Mouse (Mus musculus) olfactory bulb, adult 2 months (tissue): ENCODE results near the gene Onecut1. TPM values are rescaled to one million over a fixed set of nuclear protein-coding genes. Genes with fewer than 3 reads are reported as not detected.

Experiments used
- H3K27ac ChIP-seq: fragments of 200-500 bp; 2 replicates; pipeline ENCODE4 v1.5.1; 2012; ENCODE audit warnings: low read depth, low read length; ENCODE audit not compliant: insufficient read depth
- H3K4me1 ChIP-seq: fragments of 200-500 bp; 2 replicates; pipeline ENCODE4 v1.6.1; 2012; ENCODE audit warnings: low read length; ENCODE audit not compliant: control insufficient read depth, insufficient read depth
- H3K4me3 ChIP-seq: fragments of 200-500 bp; 2 replicates; pipeline ENCODE4 v1.5.1; 2012; ENCODE audit warnings: mild to moderate bottlenecking, low read depth, low read length, moderate library complexity; ENCODE audit not compliant: insufficient read depth
- CTCF ChIP-seq: fragments of 200-500 bp; IDR thresholded peaks from 2 replicates; pipeline ENCODE4 v1.5.1; 2012; ENCODE audit warnings: low read depth, mild to moderate bottlenecking, low read length, moderate library complexity; ENCODE audit not compliant: insufficient read depth
- POLR2A ChIP-seq: fragments of 200-500 bp; IDR thresholded peaks from 2 replicates; pipeline ENCODE4 v1.6.1; 2012; ENCODE audit warnings: mild to moderate bottlenecking, low read depth, low read length, moderate library complexity; ENCODE audit not compliant: insufficient read depth
- WGBS: fragments of 180-500 bp; shearing (Covaris S2); methylation state at CpG from one replicate; pipeline ENCODE4 v1.1.7; 2018; 5-methylcytosine and 5-hydroxymethylcytosine counted together
- polyA plus RNA-seq: library from polyadenylated mRNA; stranded (reverse); fragments of >200 nt; gene quantifications from 2 replicates; pipeline ENCODE4 v1.2.4, GENCODE M21; 2012; ENCODE audit warnings: low replicate concordance; ENCODE audit not compliant: missing spikeins, insufficient read depth, insufficient read length

Gene Onecut1
- polyA plus RNA-seq, 1 experiment = not detected

DNA sequence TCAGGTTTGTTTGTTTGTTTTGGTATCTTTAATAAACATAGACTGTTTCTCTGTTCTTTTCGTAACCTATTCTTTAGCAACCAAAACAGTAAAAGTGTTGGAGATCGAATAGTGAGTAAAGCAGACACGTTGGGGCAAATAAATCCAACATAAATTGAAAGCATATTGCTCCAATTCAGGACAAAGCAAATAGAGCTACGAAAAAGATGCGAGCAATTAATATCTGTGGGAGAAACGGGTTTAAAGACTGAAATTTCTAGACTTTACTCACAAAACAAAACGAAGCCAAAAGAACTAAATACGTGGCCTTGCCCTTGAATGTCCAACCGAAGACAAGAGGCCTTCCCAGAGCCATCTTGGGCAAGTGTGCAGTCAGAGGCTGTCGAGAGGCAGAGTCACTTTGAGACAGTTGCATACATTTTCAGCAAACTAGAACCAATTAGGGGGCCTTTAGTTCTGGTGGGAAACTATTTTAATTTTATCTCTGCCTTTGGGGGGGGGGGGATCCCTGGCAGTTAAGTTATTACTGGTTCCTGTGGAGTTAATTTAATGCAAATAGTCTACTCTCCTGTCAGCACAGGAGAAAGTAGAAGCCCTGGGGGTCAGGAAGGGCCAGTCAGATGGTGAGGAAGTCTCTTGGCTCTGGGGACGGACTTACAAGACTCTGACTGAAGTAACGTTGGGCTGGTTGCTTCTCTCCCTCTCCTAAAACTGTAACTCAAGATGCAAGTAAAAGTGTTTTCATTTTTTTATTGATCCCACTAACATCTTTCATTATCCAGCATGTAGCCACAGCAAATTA, 11.5 kb upstream of the Onecut1 start:
- H3K4me1 ChIP-seq = peaks cover 11% of the 10 kb centered on the region
- no peak for TF ChIP-seq CTCF
- no peak for TF ChIP-seq POLR2A
- WGBS = 12% methylated on average over 12 of the region's 12 CpGs
- H3K27ac ChIP-seq = no peak overlapping the region
- no peak overlapping the region for H3K4me3 ChIP-seq

- Histone ChIP-seq H3K27ac (no peak overlapping the region), H3K4me1 (peaks cover 11% of the 10 kb centered on the region), H3K4me3 (no peak overlapping the region)
- TF ChIP-seq CTCF = no peak
- TF ChIP-seq POLR2A = no peak
- 6% methylated on average over 5 of the region's 5 CpGs for WGBS
These were observed 11.0 kb upstream of the Onecut1 start for GRCm38 (mm10) chr9:74850781-74851145.

GRCm38 (mm10) chr9:74851601-74852000, 10.1 kb upstream of the Onecut1 start:
- H3K27ac ChIP-seq = no peak overlapping the region
- H3K4me3 ChIP-seq = no peak overlapping the region
- 4% methylated on average over 5 of the region's 5 CpGs for WGBS
- peaks cover 11% of the 10 kb centered on the region for H3K4me1 ChIP-seq
- TF ChIP-seq CTCF = no peak
- no peak for TF ChIP-seq POLR2A

- no peak for TF ChIP-seq POLR2A
- TF ChIP-seq CTCF = no peak
- Histone ChIP-seq H3K27ac (no peak overlapping the region), H3K4me1 (peaks cover 11% of the 10 kb centered on the region), H3K4me3 (no peak overlapping the region)
- 1% methylated on average over 4 of the region's 4 CpGs for WGBS
These were observed 9.4 kb upstream of the Onecut1 start for GRCm38 (mm10) chr9:74852361-74852760.

DNA sequence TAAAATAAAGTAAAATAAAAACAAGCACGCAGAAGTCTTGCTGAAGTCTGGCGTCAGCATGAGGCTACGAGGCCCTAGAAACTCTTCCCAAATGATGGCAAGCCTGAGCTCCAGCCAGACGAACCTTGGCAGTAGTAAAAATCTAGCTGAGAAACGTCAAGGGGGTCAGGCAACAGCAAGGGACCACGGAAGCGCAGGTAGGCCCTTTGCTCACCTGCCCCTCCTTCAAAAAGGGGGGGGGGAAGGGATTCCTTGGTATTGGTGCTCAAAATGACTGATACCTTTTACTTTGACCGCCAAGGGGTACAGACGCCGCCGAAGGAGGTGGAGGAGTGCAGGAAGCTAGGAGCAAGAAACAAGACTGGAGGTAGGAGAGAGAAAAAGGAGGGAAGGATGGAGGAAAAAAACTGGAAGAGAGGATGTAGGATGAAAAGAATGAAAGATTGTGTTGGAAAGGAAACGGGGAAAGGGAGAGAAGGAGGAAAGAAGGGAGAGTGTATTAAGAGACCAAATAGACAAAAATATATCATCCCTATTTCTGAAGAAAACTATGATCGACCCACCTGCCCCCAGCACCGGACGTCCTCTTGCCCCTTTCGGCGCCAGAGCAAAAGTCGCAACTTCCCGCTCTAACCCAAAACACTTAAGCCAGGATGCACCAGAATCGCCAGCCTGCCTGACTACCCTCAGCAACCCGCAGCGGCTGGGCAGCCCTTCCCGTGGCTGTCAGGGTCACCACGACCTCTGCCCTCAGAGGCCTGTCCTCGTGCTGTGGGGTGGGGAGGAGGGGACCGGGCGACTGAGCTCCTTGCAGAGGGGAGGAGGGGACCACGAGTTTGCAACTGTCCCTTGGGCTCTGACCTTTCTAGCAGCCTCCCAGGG, 8.3 kb upstream of the Onecut1 start:
- Histone ChIP-seq H3K27ac (no peak overlapping the region), H3K4me1 (peaks cover 8% of the 10 kb centered on the region), H3K4me3 (no peak overlapping the region)
- WGBS = 4% methylated on average over 28 of the region's 28 CpGs
- TF ChIP-seq POLR2A = no peak
- no peak for TF ChIP-seq CTCF

DNA sequence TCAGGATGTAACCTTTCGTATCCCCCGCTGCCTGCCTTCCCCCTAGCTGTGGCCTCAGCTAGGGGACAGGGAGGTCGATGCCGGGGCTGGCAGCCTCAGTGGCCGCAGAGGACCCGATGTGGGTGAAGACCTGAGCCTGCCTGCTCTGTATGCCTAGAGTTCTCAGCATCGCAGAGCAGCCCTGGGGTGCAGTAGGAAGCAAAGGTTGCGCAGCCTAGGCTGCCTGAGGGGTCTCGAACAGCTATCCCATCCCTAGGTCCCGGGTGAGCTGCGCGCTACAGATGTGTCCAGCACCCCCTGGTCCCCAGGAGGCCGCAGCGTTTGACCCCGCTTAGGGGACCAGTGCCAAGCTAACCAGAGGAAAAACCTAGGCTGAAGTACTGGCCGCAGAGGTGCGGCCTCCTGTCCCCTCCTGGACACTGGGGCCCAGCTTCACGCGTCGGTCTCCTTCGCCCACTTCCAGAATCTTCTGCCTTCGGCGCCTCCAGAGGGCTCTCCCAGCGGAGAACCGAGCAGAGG, 7.6 kb upstream of the Onecut1 start:
- H3K27ac ChIP-seq = no peak overlapping the region
- no peak overlapping the region for H3K4me3 ChIP-seq
- peaks cover 3% of the 10 kb centered on the region for H3K4me1 ChIP-seq
- 3% methylated on average over 25 of the region's 25 CpGs for WGBS
- TF ChIP-seq POLR2A (no peak), CTCF (no peak)

- Histone ChIP-seq H3K4me3 (no peak overlapping the region), H3K4me1 (no peaks in the 10 kb centered on the region), H3K27ac (no peak overlapping the region)
- TF ChIP-seq CTCF (no peak), POLR2A (no peak)
- WGBS = 4% methylated on average over 4 of the region's 4 CpGs
These were observed 6.3 kb upstream of the Onecut1 start for GRCm38 (mm10) chr9:74855446-74855845.

DNA sequence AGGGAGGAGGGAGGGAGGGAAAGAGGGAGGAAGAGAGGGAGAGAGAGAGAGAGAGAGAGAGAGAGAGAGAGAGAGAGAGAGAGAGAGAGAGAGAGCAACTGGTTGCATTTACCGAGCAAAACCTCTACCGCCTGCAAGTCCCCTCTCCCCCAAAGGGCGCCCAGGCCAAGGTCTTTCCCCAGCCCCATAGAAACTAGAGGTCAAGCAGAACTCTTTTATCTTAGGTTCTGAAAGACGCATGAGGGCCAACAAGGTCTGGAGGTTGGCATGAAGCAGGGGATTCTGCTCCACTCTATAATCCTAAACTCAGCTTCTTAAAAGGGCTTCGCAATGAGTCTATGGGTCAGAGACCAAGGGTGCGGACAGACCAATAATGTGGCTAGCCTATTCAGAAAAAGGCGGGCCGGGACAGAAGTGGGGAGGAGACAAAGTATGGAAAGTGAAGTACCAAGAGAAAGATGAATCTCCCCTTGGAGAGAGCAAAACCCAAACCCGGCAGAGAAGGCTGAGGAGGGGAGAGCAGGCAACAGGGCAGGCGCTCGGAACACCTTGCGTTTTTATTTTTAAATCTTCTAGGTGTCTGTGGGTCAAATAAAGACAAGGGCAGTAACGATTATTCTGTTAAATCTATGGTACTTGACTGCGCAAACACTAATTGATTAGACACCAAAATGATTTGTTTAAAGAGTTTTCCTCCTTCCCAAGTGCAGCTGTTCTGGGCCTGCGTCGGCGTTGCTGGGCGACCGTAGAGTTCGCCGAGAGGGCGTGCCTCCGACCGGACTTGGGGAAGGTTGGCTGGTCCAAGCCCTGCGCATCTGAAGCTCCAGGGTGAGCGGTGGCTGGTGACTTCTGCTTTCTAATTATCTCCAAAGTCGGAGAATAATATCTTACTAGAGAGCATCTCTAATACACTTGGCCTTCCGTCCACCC, 4.9 kb upstream of the Onecut1 start:
- no peak for TF ChIP-seq POLR2A
- Histone ChIP-seq H3K4me3 (no peak overlapping the region), H3K27ac (no peak overlapping the region), H3K4me1 (peaks cover 6% of the 10 kb centered on the region)
- WGBS = 3% methylated on average over 28 of the region's 28 CpGs
